Mouse (Mus musculus) liver, adult 2 months (tissue): ENCODE results near the gene Rpl23a.

Experiments
- CTCF ChIP-seq: fragments of 200-500 bp; IDR thresholded peaks from 2 replicates; pipeline ENCODE4 v1.5.1; 2011; ENCODE audit warnings: low read depth, low read length, control low read depth
- POLR2A ChIP-seq: fragments of 200-500 bp; IDR thresholded peaks from 2 replicates; pipeline ENCODE4 v1.6.1; 2011; ENCODE audit warnings: low read length, control low read depth; ENCODE audit not compliant: insufficient read depth; ENCODE audit errors: extremely low read depth

- TF ChIP-seq POLR2A (no peak), CTCF (no peak)
These were observed 45.8 kb downstream of the Rpl23a start for GRCm38 (mm10) chr11:78137584-78137983.
